Mouse (Mus musculus) T-helper 2 cell (primary cell): ENCODE data around the gene Gabbr1.

Experiments used
- in situ Hi-C: fragments of 300-600 bp; cut with MboI, MseI; formaldehyde crosslinking; loops from one replicate; pipeline ENCODE4 v1.15.1; 2025; ENCODE audit warnings: high pct_unique_total_duplicates

Gabbr1 gene

DNA sequence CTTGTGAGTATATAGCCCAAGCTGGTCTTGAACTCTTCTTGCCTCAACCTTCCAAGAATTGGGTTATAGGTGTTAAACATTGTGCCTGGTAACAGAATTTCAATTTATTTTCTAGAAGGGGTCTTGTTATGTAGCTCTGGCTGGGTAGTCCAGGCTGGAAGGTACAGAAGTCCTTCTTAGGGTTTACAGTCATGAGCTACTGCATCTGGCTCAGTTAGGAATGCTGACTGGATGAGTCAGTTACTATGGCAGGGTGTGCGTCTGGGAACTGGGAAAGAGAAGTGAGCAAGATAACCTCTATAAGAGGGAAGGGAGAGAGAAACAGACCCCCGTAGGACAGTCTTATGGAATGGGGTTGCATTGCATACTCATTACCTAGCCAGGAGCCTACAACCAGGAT lies 30.0 kb downstream of the Gabbr1 start:
- in situ Hi-C loops = no loop called here

GRCm38 (mm10) chr17:37078193-37078592 lies 32.4 kb downstream of the Gabbr1 start:
- in situ Hi-C loops = no loop called here

DNA sequence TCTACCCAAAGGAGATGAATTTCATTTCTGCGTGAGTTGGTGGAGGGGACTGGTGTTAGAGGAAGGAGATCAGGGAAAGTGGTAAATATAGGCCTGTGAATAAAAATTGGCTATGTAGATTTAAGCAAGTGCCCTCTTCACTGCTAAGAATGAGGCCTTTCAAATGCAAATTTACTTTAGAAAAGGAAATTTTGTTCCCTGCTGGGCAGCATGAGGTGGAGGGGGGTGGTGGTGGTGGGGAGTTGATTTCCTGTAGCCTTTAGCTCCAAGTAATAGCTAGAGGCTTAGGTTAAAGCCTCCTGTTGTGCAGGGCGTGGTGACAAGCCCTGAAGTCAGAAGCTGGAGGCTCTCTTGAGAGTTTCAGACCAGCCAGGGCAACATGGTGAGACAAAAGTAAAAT lies 33.2 kb downstream of the Gabbr1 start:
- in situ Hi-C loops = no loop called here

GRCm38 (mm10) chr17:37080119-37080518 lies 34.4 kb downstream of the Gabbr1 start:
- in situ Hi-C loops = no loop called here

- in situ Hi-C loops = no loop called here
Observed at GRCm38 (mm10) chr17:37081659-37082058, 35.9 kb downstream of the Gabbr1 start.

GRCm38 (mm10) chr17:37083327-37083726 lies 37.6 kb downstream of the Gabbr1 start:
- in situ Hi-C loops = no loop called here

GRCm38 (mm10) chr17:37084632-37085031 lies 38.9 kb downstream of the Gabbr1 start:
- in situ Hi-C loops = no loop called here

DNA sequence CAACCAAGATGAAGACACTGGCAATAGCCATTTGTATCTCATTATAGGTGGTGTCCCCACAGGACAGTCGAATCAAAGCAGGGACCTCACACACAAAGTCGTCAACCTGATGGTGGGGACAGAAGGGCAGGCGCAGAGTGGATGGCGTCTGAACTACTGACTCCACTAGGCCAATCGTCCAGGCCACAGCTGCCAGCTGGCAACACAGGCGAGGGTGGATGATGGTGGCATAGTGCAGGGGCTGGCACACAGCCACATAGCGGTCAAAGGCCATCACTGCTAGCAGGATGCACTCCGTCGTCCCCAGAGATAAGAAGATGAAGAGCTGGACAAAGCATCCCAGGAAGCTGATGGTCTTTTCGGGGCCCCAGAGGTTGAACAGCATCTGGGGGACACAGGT lies 39.8 kb downstream of the Gabbr1 start:
- in situ Hi-C loops = no loop called here

DNA sequence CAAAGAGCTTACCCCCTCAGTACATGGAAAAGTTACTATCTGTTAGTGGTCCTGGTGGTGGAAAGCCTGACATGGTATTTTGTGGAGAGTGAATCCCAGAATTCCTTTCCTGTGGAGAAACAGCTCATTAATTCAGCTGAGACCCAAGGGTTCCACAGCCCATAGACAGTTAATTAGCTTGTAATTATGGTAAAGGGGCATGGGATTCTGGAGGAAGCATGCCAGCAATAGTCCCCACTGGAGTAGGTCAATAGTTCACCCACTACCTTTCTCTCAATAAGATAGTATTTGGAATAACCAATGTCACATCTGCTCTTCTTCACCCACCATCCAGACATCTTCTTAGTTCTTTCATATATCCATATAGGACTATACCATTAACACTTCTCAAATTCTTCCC lies 42.6 kb downstream of the Gabbr1 start, which contains the start of gene Olfr90:
Gene Olfr90, minus strand, starts transcription at position 101 of the 400 bp plus-strand sequence.
- in situ Hi-C loops = no loop called here

DNA sequence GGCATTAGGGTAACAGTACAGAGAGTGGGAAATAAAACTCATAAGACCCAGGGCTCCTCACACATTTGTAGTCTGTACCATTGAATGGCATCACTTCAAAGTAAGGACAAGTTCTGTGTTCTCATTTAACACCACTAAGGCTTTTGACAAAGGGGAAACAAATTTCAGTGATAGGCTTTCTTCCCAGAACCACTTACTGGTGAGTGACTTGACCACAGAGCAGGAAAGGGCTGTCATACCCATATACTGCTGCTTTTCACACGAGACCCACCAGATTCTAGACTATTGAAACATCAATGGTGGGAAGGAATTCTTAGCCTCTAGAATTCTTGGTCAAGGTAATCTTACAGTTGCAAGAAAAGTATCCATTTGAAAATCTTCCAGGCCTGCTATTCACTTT lies 46.4 kb downstream of the Gabbr1 start:
- in situ Hi-C loops = no loop called here

DNA sequence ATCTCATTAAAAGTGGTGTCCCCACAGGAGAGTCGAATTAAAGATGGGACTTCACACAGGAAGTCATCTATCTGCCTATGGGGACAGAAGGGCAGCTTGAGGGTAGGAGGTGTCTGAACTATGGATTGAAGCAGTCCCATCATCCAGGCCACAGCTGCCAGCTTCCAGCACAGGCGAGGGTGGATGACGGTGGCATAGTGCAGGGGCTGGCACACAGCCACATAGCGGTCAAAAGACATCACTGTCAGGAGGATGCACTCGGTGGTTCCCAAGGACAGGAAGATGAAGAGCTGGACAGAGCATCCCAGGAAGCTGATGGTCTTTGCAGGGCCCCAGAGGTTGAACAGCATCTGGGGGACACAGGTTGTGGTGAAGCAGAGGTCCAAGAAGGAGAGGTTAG lies 47.5 kb downstream of the Gabbr1 start:
- in situ Hi-C loops = no loop called here

- in situ Hi-C loops = no loop called here
Observed at GRCm38 (mm10) chr17:37098178-37098577, 52.4 kb downstream of the Gabbr1 start, which contains the start of gene Olfr91. Olfr91 (minus strand) TSS chr17:37098278.

DNA sequence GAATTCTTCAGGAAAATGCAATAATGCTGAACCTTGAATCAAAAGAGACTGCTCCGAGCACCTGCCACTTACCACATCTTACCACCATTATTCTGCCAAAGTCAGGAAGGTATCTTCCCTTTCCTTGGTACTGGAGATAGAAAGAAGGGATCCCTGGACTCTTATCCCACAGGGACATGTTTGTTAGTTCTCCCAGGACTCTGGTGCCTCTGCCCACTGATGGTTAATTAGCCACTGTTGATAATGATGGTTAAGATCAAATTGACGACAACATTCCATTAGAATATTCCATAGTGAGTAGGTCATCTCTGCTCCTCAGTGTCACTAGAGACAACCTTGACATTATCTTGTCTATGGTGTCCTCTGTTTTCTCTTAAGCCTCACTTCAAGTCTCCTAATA lies 74.2 kb downstream of the Gabbr1 start, which contains the start of gene Olfr92:
Gene Olfr92, minus strand, starts transcription at position 101 of the 400 bp plus-strand sequence.
- in situ Hi-C loops = no loop called here
